ENCODE assay signal across 1 mouse cellular context in genomic region chr12:88360441-88361119, GRCm38 (mm10).
A peak's percentile ranks its signal among the peaks of the same experiment; 100 is the strongest.
TF ChIP-seq lines count a peak whose summit lies in the region.

TSS of gene Adck1 (plus strand) at chr12:88360554.

TF ChIP-seq in CH12.LX, 34 proteins besides CTCF, POLR2A, EP300 and RAD21 (continued from another document):
- TF ChIP-seq HCFC1 (IDR thresholded peaks at IDR 0.05; ENCODE audit: low read depth, low read length), result peak; percentile 99
- no peak for TF ChIP-seq CHD1 (IDR thresholded peaks at IDR 0.05; ENCODE audit: low read depth, low read length)
- TF ChIP-seq MXI1 (IDR thresholded peaks at IDR 0.05; ENCODE audit: low read depth, low read length), result peak; percentile 98
- TF ChIP-seq ELF1 (IDR thresholded peaks at IDR 0.05; ENCODE audit: low read depth, low read length), result peak; percentile 93
- no peak for TF ChIP-seq PAX5 (IDR thresholded peaks at IDR 0.05; ENCODE audit: low read length)
- TF ChIP-seq MEF2A (IDR thresholded peaks at IDR 0.05; ENCODE audit: borderline replicate concordance, low read depth, low read length), result peak; percentile 52; the same call in 1 of the 2 replicates
